Mouse (Mus musculus): Measurements from ENCODE around the gene Taf8.

DNA sequence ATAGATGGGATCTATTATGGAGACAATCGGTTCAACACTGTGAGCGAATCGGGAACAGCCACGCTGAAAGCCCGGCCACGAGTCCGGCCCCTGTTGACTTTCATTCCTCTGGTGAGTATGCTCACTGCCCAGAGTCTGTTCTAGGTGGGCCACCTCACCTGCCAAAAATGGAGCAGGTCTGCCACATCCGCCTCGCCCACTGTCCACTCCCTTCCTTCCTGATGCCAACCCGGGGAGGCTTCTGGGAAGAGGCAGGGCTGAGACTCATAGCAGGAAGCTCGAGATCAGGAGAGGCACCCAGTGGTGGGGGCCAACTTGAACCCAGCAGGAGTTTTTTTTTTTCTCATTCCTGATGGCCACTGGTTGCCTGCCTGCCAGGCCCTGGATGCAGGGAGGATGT lies 55.5 kb downstream of the Taf8 start:
- TF ChIP-seq CTCF (IDR thresholded peaks at IDR 0.05; ENCODE audit: extremely low read depth, insufficient read length, insufficient replicate concordance, low read depth, low read length): no peak
- no peak for TF ChIP-seq POLR2A (IDR thresholded peaks at IDR 0.05; ENCODE audit: low read depth, low read length)

Measured in small intestine, adult 2 months (tissue).